Mouse (Mus musculus) brain, adult 2 months (tissue): Measurements from ENCODE around the gene Gm37419.

Experiments
- DNase-seq: peaks from one replicate; pipeline ENCODE4 v3.0.0; 2011; ENCODE audit warnings: low read depth, low spot score

Gene Gm37419

DNA sequence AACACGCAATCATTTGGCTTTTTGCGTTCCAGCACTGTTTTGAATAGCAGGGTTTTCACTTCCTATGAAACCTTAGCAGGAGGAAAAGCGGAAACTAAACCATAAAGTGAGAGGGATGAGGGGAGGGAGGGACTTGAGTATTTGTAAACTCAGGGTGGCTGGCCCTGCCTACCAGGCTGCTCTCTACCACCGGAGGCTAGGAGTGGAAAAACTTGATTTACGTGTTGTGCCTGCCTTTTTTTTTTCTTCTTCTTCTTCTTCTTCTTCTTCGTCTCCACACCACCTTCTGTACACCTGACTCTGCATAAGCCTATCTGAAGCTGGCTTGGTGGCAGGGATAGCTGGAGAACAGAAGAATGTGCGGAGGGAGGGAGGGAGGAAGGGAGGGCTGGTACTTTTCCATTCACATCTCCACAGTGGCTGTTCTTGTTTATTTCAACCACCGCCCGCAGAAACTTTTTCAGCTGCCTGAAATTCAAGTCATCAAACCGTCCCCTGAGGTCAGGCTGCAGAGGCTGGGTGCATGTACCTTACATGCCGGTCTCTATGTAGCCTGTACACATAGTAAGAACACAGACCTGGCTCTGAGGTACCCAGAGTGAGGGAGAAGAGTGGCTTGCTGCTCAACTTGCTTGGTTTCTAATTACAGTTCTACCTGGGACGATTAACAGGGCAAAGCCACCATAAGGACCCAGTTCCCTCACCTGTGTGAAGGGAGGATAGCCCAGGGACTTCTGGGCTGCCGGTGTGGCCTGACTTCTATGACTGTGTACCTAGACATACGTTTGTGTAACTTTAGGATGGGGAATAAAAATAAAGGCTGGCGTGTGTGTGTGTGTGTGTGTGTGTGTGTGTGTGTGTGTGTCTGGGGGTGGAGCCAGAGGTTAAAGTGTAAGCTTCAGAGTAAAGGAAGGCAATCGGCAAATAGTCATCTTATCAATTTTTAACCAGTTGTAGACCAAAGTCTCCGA lies 5.4 kb downstream of the Gm37419 start:
- peak; percentile 79 for DNase-seq

- DNase-seq: no peak
These were observed 8.1 kb downstream of the Gm37419 start for GRCm38 (mm10) chr16:23996342-23996741.

GRCm38 (mm10) chr16:23997228-23997627 lies 8.9 kb downstream of the Gm37419 start:
- DNase-seq: no peak

DNA sequence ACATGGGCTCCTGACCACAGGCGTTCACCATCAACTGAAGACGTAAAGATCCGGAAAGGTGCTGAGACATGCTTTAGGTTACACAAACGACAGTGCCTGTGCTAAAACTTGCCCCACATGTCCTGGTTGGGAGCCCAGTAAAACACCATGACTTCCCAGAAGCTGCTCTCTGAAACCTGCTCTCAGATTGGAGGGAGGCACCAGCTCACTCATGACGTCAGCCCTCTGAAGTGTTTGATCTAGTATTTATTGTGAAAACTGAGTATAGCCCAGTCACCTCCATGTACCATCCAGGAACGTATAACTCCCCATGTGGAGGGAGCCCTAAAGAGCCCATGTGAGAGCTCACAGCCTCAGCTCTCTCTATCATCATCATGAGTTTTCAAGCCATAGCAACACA lies 9.6 kb downstream of the Gm37419 start:
- DNase-seq: no peak

DNA sequence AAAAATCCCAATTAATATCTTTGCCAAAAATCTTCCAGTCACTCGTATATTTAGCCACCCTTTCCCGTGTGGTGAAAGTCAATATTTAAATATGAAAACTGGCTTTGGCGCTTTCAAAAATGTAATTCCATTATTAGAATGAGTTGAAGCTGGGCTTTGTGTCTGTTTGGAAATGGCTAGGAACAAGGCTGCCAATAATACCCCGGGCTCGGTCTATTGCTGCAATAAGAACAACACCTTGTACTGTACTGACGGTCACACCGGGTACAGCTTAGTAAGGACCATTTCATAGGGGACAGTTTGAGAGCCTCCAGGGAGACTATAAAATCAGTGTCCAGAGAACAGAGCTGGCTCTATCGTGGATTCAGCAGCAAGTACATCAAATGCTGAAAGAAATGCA lies 17.6 kb downstream of the Gm37419 start:
- no peak for DNase-seq

DNA sequence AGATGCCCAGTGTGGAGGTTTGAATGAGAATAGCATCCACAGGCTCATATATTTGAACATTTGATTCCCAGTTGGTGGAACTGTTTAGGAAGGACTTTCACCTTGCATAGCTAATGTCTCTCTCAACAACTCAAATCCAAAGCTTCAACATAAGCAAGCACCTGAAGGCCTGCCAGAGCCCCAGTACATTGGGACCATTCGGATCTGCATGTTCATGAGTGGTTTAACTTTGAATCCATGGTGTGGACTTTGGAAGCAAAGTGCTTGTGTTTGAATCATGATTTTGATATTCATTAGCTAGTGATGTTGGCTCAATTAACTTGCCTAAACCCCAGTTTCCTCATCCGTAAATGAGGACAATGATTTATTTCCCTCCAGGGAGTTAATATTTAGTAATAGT lies 21.6 kb downstream of the Gm37419 start:
- DNase-seq: no peak

- no peak for DNase-seq
These were observed 23.0 kb downstream of the Gm37419 start for GRCm38 (mm10) chr16:24011306-24011705.

DNA sequence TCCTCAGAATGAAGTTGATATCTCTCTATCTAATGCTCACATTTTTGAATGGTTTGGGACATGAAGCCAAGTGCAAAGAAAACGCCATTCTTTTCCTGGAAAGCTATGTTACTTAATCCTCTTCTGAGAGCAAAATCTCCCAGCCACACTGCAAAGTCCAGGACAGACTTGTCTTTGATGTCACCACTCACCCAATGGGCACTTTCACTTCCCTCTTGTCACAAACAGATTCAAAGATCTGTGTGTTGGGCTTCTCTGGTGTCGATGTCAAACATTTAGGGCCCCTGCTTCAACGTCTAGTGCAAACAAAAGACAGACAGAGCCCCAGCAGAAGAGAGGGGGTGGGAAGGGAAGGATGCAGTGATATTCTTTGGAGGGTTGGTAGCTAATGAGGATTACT lies 23.8 kb downstream of the Gm37419 start:
- DNase-seq: peak; percentile 7

DNA sequence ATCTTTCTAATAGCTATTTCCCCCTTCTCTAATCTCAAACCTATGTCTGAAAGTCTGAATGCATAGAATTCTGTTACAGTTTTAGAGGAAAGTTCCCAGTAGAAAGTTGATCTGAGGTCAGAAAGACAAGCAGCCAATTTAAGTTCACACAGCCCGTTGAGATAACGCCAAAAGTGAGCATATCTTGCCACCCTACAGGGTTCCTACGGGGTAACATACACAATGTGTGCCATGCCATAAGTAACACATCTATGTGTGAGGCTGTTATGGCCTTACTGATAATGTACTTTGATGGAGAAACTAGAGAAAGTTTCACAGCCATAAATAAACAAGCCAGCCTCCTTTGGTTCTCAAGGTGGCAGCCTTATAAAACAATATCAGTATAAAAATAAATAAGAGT lies 26.1 kb downstream of the Gm37419 start:
- DNase-seq: no peak

DNA sequence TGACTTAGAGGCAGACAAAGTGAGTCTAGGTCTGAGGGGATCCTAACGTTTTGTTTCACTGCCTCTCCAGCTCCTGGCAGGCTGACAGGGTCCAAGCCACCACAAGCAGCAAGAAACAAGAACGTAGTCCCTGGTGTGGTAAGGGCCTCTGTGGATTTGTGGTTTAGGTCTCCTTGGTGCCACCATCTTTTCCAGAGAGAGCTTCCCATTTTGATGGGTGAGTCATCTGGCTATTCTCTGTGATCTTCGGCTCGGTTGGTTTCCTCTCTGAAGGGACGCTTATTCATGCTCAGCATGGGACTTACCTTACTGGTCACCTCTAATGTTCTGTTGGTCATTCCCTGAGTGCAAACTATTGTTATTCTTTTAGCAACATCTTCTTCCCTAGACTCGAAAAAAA lies 28.0 kb downstream of the Gm37419 start:
- DNase-seq: no peak

GRCm38 (mm10) chr16:24016742-24017141 lies 28.5 kb downstream of the Gm37419 start:
- no peak for DNase-seq

GRCm38 (mm10) chr16:24021722-24022121 lies 33.4 kb downstream of the Gm37419 start:
- no peak for DNase-seq

DNA sequence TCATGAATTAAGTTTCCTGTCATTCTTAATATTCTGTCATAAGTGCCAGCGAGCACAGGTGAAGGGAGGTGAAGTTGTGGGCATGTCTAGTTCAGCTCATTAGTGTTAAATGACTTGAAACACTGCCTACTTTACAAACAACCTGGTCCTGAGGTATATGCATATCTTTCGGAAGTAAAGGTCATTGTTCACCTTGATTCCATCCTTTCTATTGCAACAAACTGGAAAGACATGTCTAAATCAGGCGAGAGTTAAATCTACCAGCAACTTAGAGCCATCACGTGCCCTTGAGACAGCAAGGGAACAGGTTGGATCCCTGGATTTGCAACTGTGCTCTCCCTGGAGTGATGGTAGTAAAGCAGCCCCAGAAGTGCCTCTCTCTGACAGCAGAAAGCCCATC lies 34.3 kb downstream of the Gm37419 start:
- no peak for DNase-seq

GRCm38 (mm10) chr16:24025442-24025841 lies 37.2 kb downstream of the Gm37419 start:
- no peak for DNase-seq

GRCm38 (mm10) chr16:24029965-24030672 lies 41.8 kb downstream of the Gm37419 start:
- no peak for DNase-seq

DNA sequence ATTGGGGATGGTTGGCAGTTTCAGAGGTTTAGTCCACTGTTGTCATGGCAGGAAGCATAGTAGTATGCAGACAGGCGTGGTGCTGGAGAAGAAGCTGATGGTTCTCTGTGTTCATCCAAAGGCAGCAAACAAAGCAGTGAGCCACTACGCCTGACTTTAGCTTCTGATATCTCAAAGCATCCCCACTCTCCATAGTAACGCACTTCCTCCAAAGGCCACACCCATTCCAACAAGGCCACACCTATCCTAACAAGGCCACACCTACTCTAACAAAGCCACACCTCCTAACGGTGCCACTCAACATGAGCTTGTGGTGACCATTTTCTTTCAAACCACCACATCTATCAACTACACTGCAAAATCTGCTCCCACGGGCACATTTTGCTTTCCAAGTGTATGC lies 45.0 kb downstream of the Gm37419 start:
- DNase-seq: no peak

DNA sequence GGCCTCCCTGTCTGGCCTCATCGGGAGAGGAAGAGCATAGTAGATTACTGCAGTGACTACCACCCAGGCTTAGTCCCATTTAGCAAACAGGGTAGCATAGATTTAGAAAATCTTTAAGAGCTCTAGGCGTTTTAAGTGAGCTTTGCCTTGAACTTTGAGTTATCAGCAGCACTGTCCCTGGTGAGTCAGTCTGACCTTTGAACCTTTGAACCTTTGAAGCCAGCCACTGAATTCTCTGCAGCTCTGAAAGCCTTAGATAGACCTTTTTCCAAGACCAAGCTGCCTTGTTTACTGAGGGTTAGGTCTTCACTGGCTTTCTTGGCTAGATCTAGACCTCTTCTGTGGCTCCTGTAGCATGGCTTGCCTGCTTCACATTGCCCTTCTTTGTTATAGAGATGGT lies 46.2 kb downstream of the Gm37419 start:
- no peak for DNase-seq

DNA sequence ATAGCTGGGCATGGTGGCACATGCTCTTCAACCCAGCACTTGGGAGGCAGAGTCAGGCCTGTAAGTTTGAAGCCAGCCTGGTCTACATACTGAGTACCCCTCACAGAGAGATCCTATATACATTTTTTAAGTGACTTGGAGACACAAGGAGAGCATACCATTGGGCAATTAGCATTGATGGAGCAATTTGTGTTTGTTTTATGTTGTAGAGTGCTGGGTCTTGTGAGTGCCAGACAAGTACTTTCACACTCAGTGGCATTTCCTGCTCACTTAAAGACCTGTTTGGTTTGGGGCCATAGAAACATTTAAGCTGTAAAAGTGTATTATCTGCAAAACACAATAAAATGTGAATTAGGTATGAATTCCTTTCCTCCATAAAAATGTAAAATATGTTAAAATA lies 47.5 kb downstream of the Gm37419 start:
- no peak for DNase-seq

GRCm38 (mm10) chr16:24036398-24036797 lies 48.1 kb downstream of the Gm37419 start:
- DNase-seq: no peak
